Mouse (Mus musculus): ENCODE results near the gene Fam114a1. TPM values are rescaled to one million over a fixed set of nuclear protein-coding genes. Genes with fewer than 3 reads are reported as not detected.
A peak's percentile ranks its signal among the peaks of the same experiment; 100 is the strongest.

Gene Fam114a1
- polyA plus RNA-seq, 1 experiment from 2014 or later = 14.8 TPM

GRCm38 (mm10) chr5:65019823-65020222, 50.0 kb downstream of the Fam114a1 start:
- Histone ChIP-seq H3K4me1 (ENCODE audit: control insufficient read depth, insufficient read depth, low read length) (no peaks in the 10 kb centered on the region), H3K27ac (ENCODE audit: low read depth, low read length) (no peak overlapping the region), H3K4me3 (ENCODE audit: low read depth, low read length) (no peak overlapping the region), H3K27me3 (ENCODE audit: control insufficient read depth, insufficient read depth, low read length) (no peaks in the 10 kb centered on the region), H3K36me3 (ENCODE audit: control insufficient read depth, insufficient read depth, low read length) (no peaks in the 10 kb centered on the region), H3K9me3 (ENCODE audit: control insufficient read depth, low read length) (no peaks in the 10 kb centered on the region), H3K9ac (ENCODE audit: low read length) (no peak overlapping the region), H3K4me2 (no peak overlapping the region)
- ATAC-seq (ENCODE audit: low FRiP score) (no peak), DNase-seq (ENCODE audit: low spot score, missing footprints) (peak; percentile 81)
- 73% methylated on average over 7 of the region's 7 CpGs for WGBS

GRCm38 (mm10) chr5:65022006-65022405, 52.1 kb downstream of the Fam114a1 start:
- H3K4me1 ChIP-seq (ENCODE audit: control insufficient read depth, insufficient read depth, low read length) = no peaks in the 10 kb centered on the region
- H3K27ac ChIP-seq (ENCODE audit: low read depth, low read length) = no peak overlapping the region
- H3K9me3 ChIP-seq (ENCODE audit: control insufficient read depth, low read length) = no peaks in the 10 kb centered on the region
- DNase-seq (ENCODE audit: low spot score, missing footprints) = peak; percentile 23
- whole genome bisulfite sequencing = 92% methylated on average over 4 of the region's 4 CpGs
- no peak overlapping the region for H3K9ac ChIP-seq (ENCODE audit: low read length)
- H3K4me3 ChIP-seq (ENCODE audit: low read depth, low read length) = no peak overlapping the region
- H3K27me3 ChIP-seq (ENCODE audit: control insufficient read depth, insufficient read depth, low read length) = no peaks in the 10 kb centered on the region
- no peak overlapping the region for H3K4me2 ChIP-seq
- H3K36me3 ChIP-seq (ENCODE audit: control insufficient read depth, insufficient read depth, low read length) = no peaks in the 10 kb centered on the region
- no peak for ATAC-seq (ENCODE audit: low FRiP score)

- Histone ChIP-seq H3K4me3 (ENCODE audit: low read depth, low read length) (no peak overlapping the region), H3K9me3 (ENCODE audit: control insufficient read depth, low read length) (no peaks in the 10 kb centered on the region), H3K9ac (ENCODE audit: low read length) (no peak overlapping the region), H3K27me3 (ENCODE audit: control insufficient read depth, insufficient read depth, low read length) (no peaks in the 10 kb centered on the region), H3K4me1 (ENCODE audit: control insufficient read depth, insufficient read depth, low read length) (no peaks in the 10 kb centered on the region), H3K27ac (ENCODE audit: low read depth, low read length) (no peak overlapping the region), H3K36me3 (ENCODE audit: control insufficient read depth, insufficient read depth, low read length) (no peaks in the 10 kb centered on the region), H3K4me2 (no peak overlapping the region)
- DNase-seq (ENCODE audit: low spot score, missing footprints) (peak; percentile 19), ATAC-seq (ENCODE audit: low FRiP score) (no peak)
- WGBS = 90% methylated on average over 2 of the region's 2 CpGs
Measured at GRCm38 (mm10) chr5:65024641-65025040, 54.8 kb downstream of the Fam114a1 start.

GRCm38 (mm10) chr5:65025916-65026315, 56.0 kb downstream of the Fam114a1 start:
- Histone ChIP-seq H3K27me3 (ENCODE audit: control insufficient read depth, insufficient read depth, low read length) (no peaks in the 10 kb centered on the region), H3K4me1 (ENCODE audit: control insufficient read depth, insufficient read depth, low read length) (no peaks in the 10 kb centered on the region), H3K9me3 (ENCODE audit: control insufficient read depth, low read length) (no peaks in the 10 kb centered on the region), H3K27ac (ENCODE audit: low read depth, low read length) (no peak overlapping the region), H3K4me3 (ENCODE audit: low read depth, low read length) (no peak overlapping the region), H3K36me3 (ENCODE audit: control insufficient read depth, insufficient read depth, low read length) (no peaks in the 10 kb centered on the region), H3K9ac (ENCODE audit: low read length) (no peak overlapping the region), H3K4me2 (no peak overlapping the region)
- DNase-seq (ENCODE audit: low spot score, missing footprints) (no peak), ATAC-seq (ENCODE audit: low FRiP score) (no peak)
- WGBS = 73% methylated on average over 6 of the region's 6 CpGs

- 84% methylated on average over 9 of the region's 9 CpGs for WGBS
- Histone ChIP-seq H3K36me3 (ENCODE audit: control insufficient read depth, insufficient read depth, low read length) (no peaks in the 10 kb centered on the region), H3K9me3 (ENCODE audit: control insufficient read depth, low read length) (no peaks in the 10 kb centered on the region), H3K9ac (ENCODE audit: low read length) (no peak overlapping the region), H3K4me1 (ENCODE audit: control insufficient read depth, insufficient read depth, low read length) (no peaks in the 10 kb centered on the region), H3K27ac (ENCODE audit: low read depth, low read length) (no peak overlapping the region), H3K4me3 (ENCODE audit: low read depth, low read length) (no peak overlapping the region), H3K27me3 (ENCODE audit: control insufficient read depth, insufficient read depth, low read length) (no peaks in the 10 kb centered on the region), H3K4me2 (no peak overlapping the region)
- no peak for ATAC-seq (ENCODE audit: low FRiP score)
- DNase-seq (ENCODE audit: low spot score, missing footprints) = peak; percentile 45
Measured at GRCm38 (mm10) chr5:65026776-65027175, 56.9 kb downstream of the Fam114a1 start.

- Histone ChIP-seq H3K27ac (ENCODE audit: low read depth, low read length) (no peak overlapping the region), H3K9ac (ENCODE audit: low read length) (no peak overlapping the region), H3K4me1 (ENCODE audit: control insufficient read depth, insufficient read depth, low read length) (no peaks in the 10 kb centered on the region), H3K27me3 (ENCODE audit: control insufficient read depth, insufficient read depth, low read length) (no peaks in the 10 kb centered on the region), H3K4me3 (ENCODE audit: low read depth, low read length) (no peak overlapping the region), H3K9me3 (ENCODE audit: control insufficient read depth, low read length) (no peaks in the 10 kb centered on the region), H3K36me3 (ENCODE audit: control insufficient read depth, insufficient read depth, low read length) (no peaks in the 10 kb centered on the region), H3K4me2 (no peak overlapping the region)
- ATAC-seq (ENCODE audit: low FRiP score) = no peak
- DNase-seq (ENCODE audit: low spot score, missing footprints) = peak; percentile 53
- 58% methylated on average over 9 of the region's 9 CpGs for WGBS
Measured at GRCm38 (mm10) chr5:65028019-65028418, 58.1 kb downstream of the Fam114a1 start.

- DNase-seq (ENCODE audit: low spot score, missing footprints) = peak; percentile 49
- Histone ChIP-seq H3K27ac (ENCODE audit: low read depth, low read length) (no peak overlapping the region), H3K27me3 (ENCODE audit: control insufficient read depth, insufficient read depth, low read length) (no peaks in the 10 kb centered on the region), H3K9me3 (ENCODE audit: control insufficient read depth, low read length) (no peaks in the 10 kb centered on the region), H3K4me2 (no peak overlapping the region), H3K9ac (ENCODE audit: low read length) (no peak overlapping the region), H3K4me3 (ENCODE audit: low read depth, low read length) (no peak overlapping the region), H3K36me3 (ENCODE audit: control insufficient read depth, insufficient read depth, low read length) (no peaks in the 10 kb centered on the region), H3K4me1 (ENCODE audit: control insufficient read depth, insufficient read depth, low read length) (no peaks in the 10 kb centered on the region)
- whole genome bisulfite sequencing = 78% methylated on average over 13 of the region's 13 CpGs
- no peak for ATAC-seq (ENCODE audit: low FRiP score)
Measured at GRCm38 (mm10) chr5:65036597-65036996, 66.7 kb downstream of the Fam114a1 start.

- 86% methylated on average over 9 of the region's 9 CpGs for WGBS
Measured at GRCm38 (mm10) chr5:65038305-65038704, 68.4 kb downstream of the Fam114a1 start.

GRCm38 (mm10) chr5:65038811-65039571, 69.1 kb downstream of the Fam114a1 start:
- 83% methylated on average over 11 of the region's 11 CpGs for WGBS
- Histone ChIP-seq H3K27ac (ENCODE audit: low read depth, low read length) (no peak overlapping the region), H3K9me3 (ENCODE audit: control insufficient read depth, low read length) (no peaks in the 10 kb centered on the region), H3K4me2 (no peak overlapping the region), H3K36me3 (ENCODE audit: control insufficient read depth, insufficient read depth, low read length) (no peaks in the 10 kb centered on the region), H3K9ac (ENCODE audit: low read length) (no peak overlapping the region), H3K4me1 (ENCODE audit: control insufficient read depth, insufficient read depth, low read length) (no peaks in the 10 kb centered on the region), H3K4me3 (ENCODE audit: low read depth, low read length) (no peak overlapping the region), H3K27me3 (ENCODE audit: control insufficient read depth, insufficient read depth, low read length) (no peaks in the 10 kb centered on the region)
- DNase-seq (ENCODE audit: low spot score, missing footprints) = peak; percentile 69
- ATAC-seq (ENCODE audit: low FRiP score) = no peak

More at GRCm38 (mm10) chr5:65038305-65038704, 68.4 kb downstream of the Fam114a1 start:
- DNase-seq (ENCODE audit: low spot score, missing footprints) = peak; percentile 39
- ATAC-seq (ENCODE audit: low FRiP score) = no peak
- H3K4me2 ChIP-seq = no peak overlapping the region
- no peaks in the 10 kb centered on the region for H3K9me3 ChIP-seq (ENCODE audit: control insufficient read depth, low read length)
- H3K27me3 ChIP-seq (ENCODE audit: control insufficient read depth, insufficient read depth, low read length) = no peaks in the 10 kb centered on the region
- H3K4me3 ChIP-seq (ENCODE audit: low read depth, low read length) = no peak overlapping the region
- H3K36me3 ChIP-seq (ENCODE audit: control insufficient read depth, insufficient read depth, low read length) = no peaks in the 10 kb centered on the region
- H3K4me1 ChIP-seq (ENCODE audit: control insufficient read depth, insufficient read depth, low read length) = no peaks in the 10 kb centered on the region
- no peak overlapping the region for H3K9ac ChIP-seq (ENCODE audit: low read length)
- no peak overlapping the region for H3K27ac ChIP-seq (ENCODE audit: low read depth, low read length)

All from midbrain, embryonic 11.5 days (tissue).